Mouse (Mus musculus): Measurements from ENCODE around the gene Gm21977. TPM values are rescaled to one million over a fixed set of nuclear protein-coding genes. Genes with fewer than 3 reads are reported as not detected.
"Not testable (repeated sequence)": the region's sequence is repeated elsewhere in the genome, so short reads cannot be mapped to it uniquely, and the experiment has no call there.

The Gm21977 gene
- total RNA-seq (2021) = not detected
- long read RNA-seq, experiment 1 = 0 reads
- long read RNA-seq, experiment 2 = 0 reads

DNA sequence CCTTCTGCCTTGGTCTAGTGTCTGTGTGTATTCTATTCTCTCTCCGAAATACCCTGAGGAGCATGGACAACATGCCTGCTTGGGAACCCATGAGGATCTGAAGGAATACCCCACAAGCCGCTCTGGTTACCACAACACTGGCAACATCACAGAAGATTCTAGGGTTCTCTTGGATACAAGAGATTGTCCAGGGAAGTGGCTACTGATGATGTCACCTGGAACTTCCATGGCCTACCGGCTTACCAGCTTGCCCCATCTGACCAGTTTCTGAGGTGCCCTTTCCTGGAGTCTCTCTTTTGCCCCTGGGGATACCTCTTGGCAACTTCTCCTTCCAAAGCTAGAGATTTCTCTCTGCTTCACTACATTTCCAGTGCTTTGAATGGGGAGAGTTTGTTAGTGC is at the start of gene Gm21977:
Gene Gm21977 (minus strand): TSS at position 101 of the 400 bp plus-strand sequence.
- intact Hi-C loops (cut with DNase I); DNase-seq: not testable (repeated sequence)

Other genes starting within 250 kb of the Gm21977 start
- not detected for gene Gm3633, start 211.6 kb downstream of the Gm21977 start, total RNA-seq (2021)
- not detected for gene Gm10378, start 197.5 kb downstream of the Gm21977 start, total RNA-seq (2021)
- gene Gm3015, start 84.7 kb downstream of the Gm21977 start, total RNA-seq (2021) = not detected
- gene Gm10377, start 55.5 kb downstream of the Gm21977 start, total RNA-seq (2021) = not detected
- not detected for gene Gm8082, start 140.1 kb upstream of the Gm21977 start, total RNA-seq (2021)
- not detected for gene Gm10376, start 162.2 kb upstream of the Gm21977 start, total RNA-seq (2021)
- gene Gm8094, start 223.2 kb upstream of the Gm21977 start, total RNA-seq (2021) = not detected
- gene Gm8104, start 247.1 kb upstream of the Gm21977 start, total RNA-seq (2021) = not detected